Mouse (Mus musculus) layer of hippocampus, adult 2 months (tissue): ENCODE measurements at regions not wholly inside any gene's neighbourhood (a gene's known extent, or its start where the extent isn't known, plus 50 kb on each side); places are given as distances from the start of the nearest gene placed in this dataset.

Experiments used
- DNase-seq, 2 experiments: peaks; one replicate each; pipeline ENCODE4 v3.0.0; 2022; ENCODE audit warnings: low spot score in 2 of 2
- H3K27ac ChIP-seq: fragments of 200-600 bp; 2 replicates; pipeline ENCODE4 v1.8.1; 2022
- H3K4me3 ChIP-seq: fragments of 200-600 bp; 2 replicates; pipeline ENCODE4 v1.8.1; 2022; ENCODE audit warnings: mild to moderate bottlenecking
- CTCF ChIP-seq: fragments of 200-600 bp; conservative IDR thresholded peaks from 2 replicates; pipeline ENCODE4 v1.8.1; 2022; ENCODE audit warnings: antibody characterized with exemption, mild to moderate bottlenecking, moderate library complexity

DNA sequence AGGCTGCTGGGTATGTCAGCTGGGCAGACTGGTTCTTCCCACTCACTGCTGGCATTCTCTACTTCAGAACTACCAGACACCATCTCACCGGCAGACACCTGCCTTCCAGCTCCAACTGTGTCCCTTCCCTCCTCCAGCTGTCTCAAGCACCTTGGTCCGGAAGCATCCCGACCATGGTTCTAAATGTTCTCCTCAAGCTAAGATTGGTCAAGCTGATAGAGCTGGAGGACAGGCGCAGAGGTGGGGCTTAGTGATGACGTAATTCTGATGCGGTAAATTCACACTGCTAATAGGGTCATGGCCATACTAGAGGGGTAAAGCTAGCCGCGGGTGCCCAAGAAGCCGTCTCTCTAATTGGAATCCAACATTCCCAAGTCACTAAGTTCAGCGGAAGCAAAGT is 126.1 kb upstream of the Cdkn3 start:
- DNase-seq, result peak in 1 of 2 experiments; percentile 9
- TF ChIP-seq CTCF, result no peak
- no peak overlapping the region for H3K4me3 ChIP-seq
- no peak overlapping the region for H3K27ac ChIP-seq

GRCm38 (mm10) chr14:46627690-46628089 is 132.7 kb upstream of the Cdkn3 start:
- no peak for DNase-seq
- Histone ChIP-seq H3K4me3 (no peak overlapping the region), H3K27ac (no peak overlapping the region)
- no peak for TF ChIP-seq CTCF

- TF ChIP-seq CTCF, result no peak
- Histone ChIP-seq H3K4me3 (no peak overlapping the region), H3K27ac (no peak overlapping the region)
- DNase-seq, result no peak
Observed at GRCm38 (mm10) chr14:46625760-46626159, 134.6 kb upstream of the Cdkn3 start.

- no peak overlapping the region for H3K27ac ChIP-seq
- no peak for TF ChIP-seq CTCF
- no peak overlapping the region for H3K4me3 ChIP-seq
- DNase-seq, result no peak
Observed at GRCm38 (mm10) chr14:46623645-46624044, 136.7 kb upstream of the Cdkn3 start.

- no peak for DNase-seq
- no peak for TF ChIP-seq CTCF
- no peak overlapping the region for H3K4me3 ChIP-seq
- H3K27ac ChIP-seq, result no peak overlapping the region
Observed at GRCm38 (mm10) chr14:46616030-46616429, 144.3 kb upstream of the Cdkn3 start.

DNA sequence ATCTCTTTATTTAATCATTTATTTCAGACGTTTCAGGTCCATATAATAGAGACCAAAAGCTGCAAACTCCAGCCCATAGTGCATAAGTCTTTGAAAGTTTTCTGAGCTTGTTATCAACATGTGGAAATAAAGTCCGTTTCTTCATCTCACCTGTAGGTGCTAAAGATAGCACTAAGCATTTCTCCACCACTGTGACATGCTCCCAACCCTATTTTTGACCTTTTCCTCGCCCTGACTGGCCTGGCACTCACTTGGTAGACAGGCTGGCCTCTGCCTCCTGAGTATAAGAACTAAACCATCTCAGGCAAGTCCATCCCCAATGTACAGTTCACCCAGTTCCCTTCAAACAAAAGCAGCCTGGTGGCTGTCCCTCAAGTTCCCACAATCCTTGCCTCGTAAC is 145.4 kb upstream of the Cdkn3 start:
- no peak overlapping the region for H3K27ac ChIP-seq
- TF ChIP-seq CTCF, result no peak
- DNase-seq, result no peak
- H3K4me3 ChIP-seq, result no peak overlapping the region

DNA sequence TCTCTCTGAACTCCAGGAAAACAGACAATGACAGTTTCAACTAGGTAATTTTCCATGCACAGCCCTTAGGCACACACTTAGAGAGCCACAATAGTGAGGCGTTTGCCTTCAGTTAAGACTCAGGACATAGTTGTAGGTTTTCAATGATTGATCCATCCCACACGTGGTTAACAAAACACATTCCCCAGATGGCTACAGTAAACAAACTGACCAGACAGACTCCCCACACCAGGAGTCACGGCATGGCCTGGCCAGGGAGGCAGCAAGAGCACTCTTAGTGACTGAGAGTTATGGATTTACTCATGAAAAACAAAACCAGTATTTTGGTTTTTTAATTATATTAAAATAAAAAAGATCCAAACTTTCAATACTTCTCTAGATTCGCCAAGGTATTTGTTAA is 146.6 kb upstream of the Cdkn3 start:
- DNase-seq, result no peak
- no peak overlapping the region for H3K4me3 ChIP-seq
- TF ChIP-seq CTCF, result no peak
- H3K27ac ChIP-seq, result no peak overlapping the region

- Histone ChIP-seq H3K27ac (no peak overlapping the region), H3K4me3 (no peak overlapping the region)
- no peak for DNase-seq
- TF ChIP-seq CTCF, result no peak
Observed at GRCm38 (mm10) chr14:46613211-46613610, 147.1 kb upstream of the Cdkn3 start.

DNA sequence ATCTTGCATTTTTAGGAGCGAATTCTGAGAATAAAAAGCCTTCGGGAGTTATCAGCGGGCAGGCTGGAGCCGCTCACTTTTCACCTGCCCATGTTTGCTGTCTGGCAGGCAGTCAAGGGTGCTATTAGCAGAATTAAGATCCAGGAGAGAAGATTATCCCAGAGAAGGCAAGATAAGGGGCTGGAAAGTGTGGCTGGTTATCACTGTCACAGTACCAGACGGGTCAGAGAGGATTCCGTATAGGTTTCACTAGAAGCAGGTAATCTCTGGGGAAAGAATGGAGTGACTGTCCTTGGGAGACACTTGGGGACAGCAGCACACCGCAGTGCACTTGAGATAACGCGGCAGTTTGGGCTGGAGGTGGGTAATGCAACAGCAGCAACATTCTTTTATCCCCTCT is 147.8 kb upstream of the Cdkn3 start:
- DNase-seq, result no peak

GRCm38 (mm10) chr14:46610926-46611325 is 149.4 kb upstream of the Cdkn3 start:
- H3K4me3 ChIP-seq, result no peak overlapping the region

More for the DNA sequence above, 147.8 kb upstream of the Cdkn3 start:
- Histone ChIP-seq H3K27ac (no peak overlapping the region), H3K4me3 (no peak overlapping the region)
- no peak for TF ChIP-seq CTCF

GRCm38 (mm10) chr14:46610226-46610855 is 150.0 kb upstream of the Cdkn3 start:
- Histone ChIP-seq H3K27ac (no peak overlapping the region), H3K4me3 (no peak overlapping the region)
- TF ChIP-seq CTCF, result no peak
- no peak for DNase-seq

More at GRCm38 (mm10) chr14:46610926-46611325, 149.4 kb upstream of the Cdkn3 start:
- H3K27ac ChIP-seq, result no peak overlapping the region
- no peak for DNase-seq
- TF ChIP-seq CTCF, result no peak

DNA sequence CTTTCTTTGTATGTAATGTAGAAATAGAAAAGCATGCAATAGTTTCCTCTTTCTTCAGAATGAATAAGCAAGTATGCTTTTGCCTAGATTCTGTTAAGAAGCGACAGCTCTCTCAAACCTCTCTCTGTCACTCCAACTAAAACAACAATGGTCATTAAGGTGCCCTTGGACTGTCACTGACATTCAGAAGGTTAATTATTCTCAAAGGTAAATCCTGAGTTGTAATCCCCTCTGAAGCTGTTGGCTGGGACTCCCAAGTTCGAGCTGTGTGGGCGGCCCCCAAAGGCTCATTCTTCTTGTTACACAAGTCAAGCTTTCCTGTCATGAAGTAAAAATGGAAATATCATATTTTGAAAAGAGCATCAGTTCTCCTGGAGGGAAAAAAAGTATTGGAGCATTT is 153.6 kb upstream of the Cdkn3 start:
- no peak overlapping the region for H3K4me3 ChIP-seq
- no peak for DNase-seq
- TF ChIP-seq CTCF, result no peak
- H3K27ac ChIP-seq, result no peak overlapping the region

- DNase-seq, result no peak
- Histone ChIP-seq H3K27ac (no peak overlapping the region), H3K4me3 (no peak overlapping the region)
- TF ChIP-seq CTCF, result no peak
Observed at GRCm38 (mm10) chr14:46606037-46606436, 154.3 kb upstream of the Cdkn3 start.

DNA sequence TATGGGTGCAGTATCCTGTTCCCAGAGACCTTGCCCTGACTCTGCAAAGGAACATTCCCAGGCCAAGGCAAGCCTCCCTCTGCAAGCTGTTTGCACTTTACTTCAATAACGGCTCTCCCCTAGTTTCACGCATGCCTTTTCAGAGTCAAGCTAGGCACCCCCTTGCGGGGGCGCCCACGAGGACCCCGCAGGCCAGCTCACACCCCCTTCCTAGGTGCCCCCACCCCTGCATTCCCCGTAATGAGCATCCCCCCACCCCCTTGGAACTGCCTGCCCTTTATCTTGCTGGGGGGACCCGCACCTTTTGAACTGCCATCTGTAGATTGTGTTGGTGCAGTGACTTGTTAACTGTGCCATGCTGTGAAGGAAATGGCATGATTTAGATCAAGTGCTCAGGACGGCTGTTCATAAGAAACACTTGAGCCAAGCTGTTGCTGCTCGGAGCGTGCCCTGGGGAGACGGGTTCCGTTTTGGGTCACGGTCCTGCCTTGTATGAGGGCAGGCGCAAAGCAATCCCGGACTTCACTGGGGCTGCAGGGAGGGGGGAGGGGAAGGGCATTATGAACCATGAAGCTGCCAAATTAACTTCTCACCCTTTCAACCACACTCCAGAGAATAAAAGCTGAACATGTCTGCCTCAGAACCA is 155.3 kb upstream of the Cdkn3 start:
- no peak for DNase-seq
- TF ChIP-seq CTCF, result no peak
- Histone ChIP-seq H3K27ac (no peak overlapping the region), H3K4me3 (no peak overlapping the region)
